Mouse (Mus musculus): ENCODE results near the gene Gm28171. TPM values are rescaled to one million over a fixed set of nuclear protein-coding genes. Genes with fewer than 3 reads are reported as not detected.
"Not testable (repeated sequence)": the region's sequence is repeated elsewhere in the genome, so short reads cannot be mapped to it uniquely, and the experiment has no call there.

Gene Gm28171
- polyA plus RNA-seq (2015; fragmentation: Nextera tagmentation; extraction: Ambion mirVana), result not detected in 2 replicates

DNA sequence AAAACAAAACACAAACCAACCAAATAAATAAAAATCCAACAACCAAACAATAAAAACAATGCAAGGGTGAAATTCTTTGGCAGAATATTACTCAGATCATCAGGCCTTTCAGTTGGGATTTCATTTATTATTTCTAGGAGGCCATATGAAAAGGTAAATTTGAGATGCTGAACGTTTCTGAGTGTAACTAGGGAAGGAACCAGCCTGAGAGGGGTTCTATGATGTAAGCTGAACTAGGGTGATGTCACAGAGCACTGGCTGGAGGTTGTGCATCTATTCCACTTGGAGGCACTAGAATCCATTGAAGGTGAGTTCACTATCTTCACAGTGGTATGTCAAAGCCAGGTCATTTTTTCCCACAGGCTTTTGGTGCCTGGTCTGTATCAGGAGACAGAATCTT lies at the start of gene Gm28171:
Gene Gm28171 (plus strand): TSS at position 301 of the 400 bp plus-strand sequence.
- not testable (repeated sequence) for DNase-seq (ENCODE audit: low spot score)

Other genes with a start within 250 kb of the Gm28171 start
- gene Gm21854, start 136.4 kb upstream of the Gm28171 start, polyA plus RNA-seq (2015; fragmentation: Nextera tagmentation; extraction: Ambion mirVana), result not detected in 2 replicates
- gene Gm20914, start 67.4 kb upstream of the Gm28171 start, polyA plus RNA-seq (2015; fragmentation: Nextera tagmentation; extraction: Ambion mirVana), result not detected in 2 replicates
- not detected in 2 replicates for gene Gm21778, start 149.1 kb downstream of the Gm28171 start, polyA plus RNA-seq (2015; fragmentation: Nextera tagmentation; extraction: Ambion mirVana)